Mouse (Mus musculus) heart, postnatal 25 days (tissue): ENCODE results near the gene Vta1. TPM values are rescaled to one million over a fixed set of nuclear protein-coding genes. Genes with fewer than 3 reads are reported as not detected.

ENCODE experiments used
- DNase-seq: peaks from one replicate; pipeline ENCODE4 v3.0.0; 2022; ENCODE audit warnings: low spot score
- intact Hi-C: fragments of 180-260 bp; cut with DNase I; formaldehyde crosslinking; loops from one replicate; pipeline ENCODE4 v1.15.1; 2025
- total RNA-seq, 2 experiments: library from RNA; stranded (reverse); gene quantifications; 2 replicates each; pipeline ENCODE4 v1.2.3; 2021

The Vta1 gene
- total RNA-seq, result 10 to 100 TPM; 27.1 to 29.8 TPM

GRCm38 (mm10) chr10:14705072-14706066, at the start of gene Vta1, which contains the start of gene Nmbr:
Gene Vta1 (minus strand): TSS chr10:14705560.
Gene Nmbr (plus strand): TSS chr10:14705591.
- DNase-seq, result peak; percentile 94
- intact Hi-C loops, result loop anchor here (1.0 to 2.0 kb wide), 2 partner anchors 253 to 301 kb away; no protein-coding TSS in a partner anchor

GRCm38 (mm10) chr10:14734285-14734684, 28.9 kb upstream of the Vta1 start:
- intact Hi-C loops, result no loop called here
- DNase-seq, result no peak

- intact Hi-C loops, result no loop called here
- DNase-seq, result no peak
Measured at GRCm38 (mm10) chr10:14725671-14726070, 20.3 kb upstream of the Vta1 start.

GRCm38 (mm10) chr10:14718114-14718513, 12.8 kb upstream of the Vta1 start, which contains the start of gene Gje1:
Gene Gje1 (minus strand): TSS chr10:14718214.
- DNase-seq, result no peak
- intact Hi-C loops, result no loop called here

GRCm38 (mm10) chr10:14703830-14704420, 1.4 kb downstream of the Vta1 start:
- intact Hi-C loops, result no loop called here

GRCm38 (mm10) chr10:14703239-14703638, 2.1 kb downstream of the Vta1 start:
- intact Hi-C loops, result no loop called here

More at GRCm38 (mm10) chr10:14703830-14704420, 1.4 kb downstream of the Vta1 start:
- no peak for DNase-seq

GRCm38 (mm10) chr10:14690349-14690748, 15.0 kb downstream of the Vta1 start:
- intact Hi-C loops, result no loop called here
- no peak for DNase-seq

More at GRCm38 (mm10) chr10:14703239-14703638, 2.1 kb downstream of the Vta1 start:
- DNase-seq, result no peak

GRCm38 (mm10) chr10:14688785-14689442, 16.4 kb downstream of the Vta1 start:
- DNase-seq, result no peak

GRCm38 (mm10) chr10:14685663-14686062, 19.7 kb downstream of the Vta1 start:
- DNase-seq, result no peak
- intact Hi-C loops, result no loop called here

More at GRCm38 (mm10) chr10:14688785-14689442, 16.4 kb downstream of the Vta1 start:
- intact Hi-C loops, result no loop called here

- intact Hi-C loops, result no loop called here
- no peak for DNase-seq
Measured at GRCm38 (mm10) chr10:14666147-14666546, 39.2 kb downstream of the Vta1 start.

- intact Hi-C loops, result no loop called here
- peak; percentile 3 for DNase-seq
Measured at GRCm38 (mm10) chr10:14660875-14661274, 44.5 kb downstream of the Vta1 start.

GRCm38 (mm10) chr10:14639635-14640034, 65.7 kb downstream of the Vta1 start:
- intact Hi-C loops, result no loop called here
- no peak for DNase-seq

- intact Hi-C loops, result no loop called here
- DNase-seq, result no peak
Measured at GRCm38 (mm10) chr10:14639043-14639442, 66.3 kb downstream of the Vta1 start.

- DNase-seq, result no peak
- intact Hi-C loops, result no loop called here
Measured at GRCm38 (mm10) chr10:14625706-14626105, 79.7 kb downstream of the Vta1 start.

GRCm38 (mm10) chr10:14619156-14619555, 86.2 kb downstream of the Vta1 start:
- DNase-seq, result no peak
- intact Hi-C loops, result no loop called here

GRCm38 (mm10) chr10:14618301-14618700, 87.1 kb downstream of the Vta1 start:
- intact Hi-C loops, result no loop called here
- DNase-seq, result no peak

GRCm38 (mm10) chr10:14615441-14615840, 89.9 kb downstream of the Vta1 start:
- DNase-seq, result no peak
- intact Hi-C loops, result loop anchor here (1.0 kb wide), 1 partner anchor 9 kb away; no protein-coding TSS in a partner anchor

GRCm38 (mm10) chr10:14607597-14607996, 97.8 kb downstream of the Vta1 start:
- DNase-seq, result no peak
- intact Hi-C loops, result no loop called here
